Mouse (Mus musculus) fibroblast of lung, adult 2 months (primary cell): ENCODE data around the gene Gm28372.
"Not testable (repeated sequence)": the region's sequence is repeated elsewhere in the genome, so short reads cannot be mapped to it uniquely, and the experiment has no call there.

Source experiments
- DNase-seq: peaks from one replicate; pipeline ENCODE4 v3.0.0-alpha.2; 2011; ENCODE audit warnings: low read depth

Gm28372 gene

GRCm38 (mm10) chr2:130404939-130405338 lies at the start of gene Gm28372, which contains the start of gene 1700020A23Rik:
Gene Gm28372, plus strand, starts transcription at chr2:130405239.
Gene 1700020A23Rik, plus strand, starts transcription at chr2:130405259.
- DNase-seq = no peak

- no peak for DNase-seq
Observed at GRCm38 (mm10) chr2:130357551-130357950, 47.5 kb upstream of the Gm28372 start.

GRCm38 (mm10) chr2:130358852-130359251 lies 46.2 kb upstream of the Gm28372 start:
- DNase-seq = no peak

- no peak for DNase-seq
Observed at GRCm38 (mm10) chr2:130362511-130363026, 42.5 kb upstream of the Gm28372 start.

- DNase-seq = no peak
Observed at GRCm38 (mm10) chr2:130365211-130366094, 39.6 kb upstream of the Gm28372 start.

- no peak for DNase-seq
Observed at GRCm38 (mm10) chr2:130367386-130367785, 37.7 kb upstream of the Gm28372 start.

GRCm38 (mm10) chr2:130373026-130373425 lies 32.0 kb upstream of the Gm28372 start:
- DNase-seq = not testable (repeated sequence)

GRCm38 (mm10) chr2:130374951-130375350 lies 30.1 kb upstream of the Gm28372 start:
- peak; percentile 67 for DNase-seq

- no peak for DNase-seq
Observed at GRCm38 (mm10) chr2:130383205-130383604, 21.8 kb upstream of the Gm28372 start.

GRCm38 (mm10) chr2:130383895-130384294 lies 21.1 kb upstream of the Gm28372 start:
- no peak for DNase-seq

- no peak for DNase-seq
Observed at GRCm38 (mm10) chr2:130386212-130386611, 18.8 kb upstream of the Gm28372 start.

- no peak for DNase-seq
Observed at GRCm38 (mm10) chr2:130388796-130389195, 16.2 kb upstream of the Gm28372 start.

- DNase-seq = no peak
Observed at GRCm38 (mm10) chr2:130390993-130391625, 13.9 kb upstream of the Gm28372 start.

- no peak for DNase-seq
Observed at GRCm38 (mm10) chr2:130392836-130393235, 12.2 kb upstream of the Gm28372 start.

GRCm38 (mm10) chr2:130395696-130396095 lies 9.3 kb upstream of the Gm28372 start:
- DNase-seq = no peak

GRCm38 (mm10) chr2:130397186-130397985 lies 7.7 kb upstream of the Gm28372 start, which contains the start of gene Cpxm1:
Gene Cpxm1, minus strand, starts transcription at chr2:130397574.
- DNase-seq = no peak

GRCm38 (mm10) chr2:130398091-130398490 lies 6.9 kb upstream of the Gm28372 start:
- DNase-seq = no peak

GRCm38 (mm10) chr2:130400046-130400445 lies 5.0 kb upstream of the Gm28372 start:
- DNase-seq = no peak

GRCm38 (mm10) chr2:130401891-130402290 lies 3.1 kb upstream of the Gm28372 start:
- no peak for DNase-seq

GRCm38 (mm10) chr2:130406178-130406577 lies 1.1 kb downstream of the Gm28372 start, which contains the start of gene Tmem239:
Gene Tmem239, plus strand, starts transcription at chr2:130406478.
- DNase-seq = no peak

- peak; percentile 27 for DNase-seq
Observed at GRCm38 (mm10) chr2:130408194-130408593, 3.2 kb downstream of the Gm28372 start.
